Mouse (Mus musculus) Patski (cell line): ENCODE measurements around the gene Guca1b. TPM values are rescaled to one million over a fixed set of nuclear protein-coding genes. Genes with fewer than 3 reads are reported as not detected.

ENCODE experiments used
- ATAC-seq: fragments of 100-300 bp; one replicate; pipeline ENCODE4 v1.8.0; 2021
- CTCF ChIA-PET: fragments of 350-600 bp; sonication (Branson Sonifier 250); formaldehyde crosslinking; loops from one replicate; lab custom pipeline; 2022; ENCODE audit warnings: inconsistent platforms; lab: Charles Lee
- POLR2A ChIA-PET: fragments of 350-600 bp; sonication (Branson Sonifier 250); formaldehyde crosslinking; loops from one replicate; lab custom pipeline; 2022; ENCODE audit warnings: antibody characterized with exemption, inconsistent platforms; lab: Charles Lee
- DNase-seq: peaks from one replicate; pipeline ENCODE4 v3.0.0-alpha.2; 2011; ENCODE audit warnings: low read depth, low spot score
- H3K27me3 ChIP-seq: fragments of 371-371 bp; one replicate; pipeline ENCODE4 v1.5.1; 2021
- CTCF ChIP-seq: fragments of 100-300 bp; IDR thresholded peaks from one replicate; pipeline ENCODE4 v1.5.1; 2021
- in situ Hi-C: fragments of 300-500 bp; cut with MboI; formaldehyde crosslinking; loops from 3 replicates; pipeline ENCODE4 v1.11.1; 2018; ENCODE audit warnings: low pct_unique_long_range_greater_than_20kb, mixed read lengths
- polyA plus RNA-seq: library from polyadenylated mRNA; unstranded; gene quantifications from one replicate; pipeline ENCODE4 v1.2.3, GENCODE M21; 2021

Gene Guca1b
- polyA plus RNA-seq, result 0.37 TPM

- no peaks in the 10 kb centered on the region for H3K27me3 ChIP-seq
- in situ Hi-C loops, result no loop called here
- ChIA-PET CTCF (interaction anchor here (1.9 to 2.2 kb wide), 2 partner anchors 10 to 96 kb away, joined by 5 to 9 read pairs; no protein-coding TSS in a partner anchor), POLR2A (no interaction called here)
- DNase-seq, result no peak
- ATAC-seq, result no peak
- TF ChIP-seq CTCF, result no peak
Measured at GRCm38 (mm10) chr17:47385145-47385544, at the start of gene Guca1b. Gene Guca1b, plus strand, starts transcription at chr17:47385393.

GRCm38 (mm10) chr17:47343121-47343520 is 42.1 kb upstream of the Guca1b start:
- in situ Hi-C loops, result no loop called here
- ATAC-seq (no peak), DNase-seq (no peak)
- POLR2A ChIA-PET, result no interaction called here
- CTCF ChIA-PET, result interaction anchor here (0.9 kb wide), 1 partner anchor 13 kb away, joined by 3 read pairs; no protein-coding TSS in a partner anchor
- no peak for TF ChIP-seq CTCF
- no peaks in the 10 kb centered on the region for H3K27me3 ChIP-seq

GRCm38 (mm10) chr17:47349721-47350319 is 35.4 kb upstream of the Guca1b start:
- ATAC-seq, result no peak
- ChIA-PET POLR2A (no interaction called here), CTCF (no interaction called here)
- H3K27me3 ChIP-seq, result no peaks in the 10 kb centered on the region
- no peak for DNase-seq
- TF ChIP-seq CTCF, result no peak
- in situ Hi-C loops, result no loop called here

- in situ Hi-C loops, result no loop called here
- no peaks in the 10 kb centered on the region for H3K27me3 ChIP-seq
- no peak for ATAC-seq
- no peak for DNase-seq
- TF ChIP-seq CTCF, result peak; percentile 81
- ChIA-PET POLR2A (no interaction called here), CTCF (interaction anchor here (1.0 to 1.4 kb wide), 4 partner anchors 9 to 321 kb away, joined by 3 read pairs; no protein-coding TSS in a partner anchor)
Measured at GRCm38 (mm10) chr17:47359964-47360363, 25.2 kb upstream of the Guca1b start.

GRCm38 (mm10) chr17:47361343-47361742 is 23.9 kb upstream of the Guca1b start:
- TF ChIP-seq CTCF, result no peak
- ATAC-seq, result no peak
- no peaks in the 10 kb centered on the region for H3K27me3 ChIP-seq
- CTCF ChIA-PET, result no interaction called here
- DNase-seq, result no peak
- POLR2A ChIA-PET, result interaction anchor here (0.7 kb wide), 1 partner anchor 93 kb away, joined by 3 read pairs; no protein-coding TSS in a partner anchor
- in situ Hi-C loops, result no loop called here

- POLR2A ChIA-PET, result no interaction called here
- peak; percentile 63 for ATAC-seq
Measured at GRCm38 (mm10) chr17:47368401-47369086, 16.6 kb upstream of the Guca1b start, which contains the start of gene Mrps10. Gene Mrps10, plus strand, starts transcription at chr17:47368887.

GRCm38 (mm10) chr17:47369087-47369443 is 16.1 kb upstream of the Guca1b start:
- H3K27me3 ChIP-seq, result no peaks in the 10 kb centered on the region
- ChIA-PET POLR2A (no interaction called here), CTCF (interaction anchor here (1.2 kb wide), 1 partner anchor 103 kb away, joined by 3 read pairs; no protein-coding TSS in a partner anchor)
- ATAC-seq (no peak), DNase-seq (no peak)
- in situ Hi-C loops, result no loop called here
- no peak for TF ChIP-seq CTCF

More at GRCm38 (mm10) chr17:47368401-47369086, 16.6 kb upstream of the Guca1b start, which contains the start of gene Mrps10:
- in situ Hi-C loops, result no loop called here
- H3K27me3 ChIP-seq, result no peaks in the 10 kb centered on the region
- CTCF ChIA-PET, result interaction anchor here (0.6 to 1.2 kb wide), 2 partner anchors 11 to 104 kb away, joined by 3 read pairs; no protein-coding TSS in a partner anchor
- peak; percentile 50 for DNase-seq
- TF ChIP-seq CTCF, result no peak

GRCm38 (mm10) chr17:47371451-47371850 is 13.7 kb upstream of the Guca1b start:
- no peaks in the 10 kb centered on the region for H3K27me3 ChIP-seq
- peak; percentile 38 for ATAC-seq
- CTCF ChIA-PET, result interaction anchor here (0.5 to 1.6 kb wide), 7 partner anchors 8 to 111 kb away, joined by 3 to 7 read pairs (median 3); no protein-coding TSS in a partner anchor
- POLR2A ChIA-PET, result interaction anchor here (1.0 kb wide), 1 partner anchor 27 kb away, joined by 3 read pairs; no protein-coding TSS in a partner anchor
- DNase-seq, result no peak
- TF ChIP-seq CTCF, result peak; percentile 86
- in situ Hi-C loops, result loop anchor here (5.0 kb wide), 1 partner anchor 111 kb away; no protein-coding TSS in a partner anchor

GRCm38 (mm10) chr17:47373991-47374390 is 11.2 kb upstream of the Guca1b start:
- DNase-seq, result peak; percentile 44
- no peaks in the 10 kb centered on the region for H3K27me3 ChIP-seq
- ChIA-PET CTCF (no interaction called here), POLR2A (no interaction called here)
- ATAC-seq, result no peak
- in situ Hi-C loops, result loop anchor here (5.0 kb wide), 1 partner anchor 108 kb away; no protein-coding TSS in a partner anchor
- no peak for TF ChIP-seq CTCF

- in situ Hi-C loops, result loop anchor here (5.0 kb wide), 1 partner anchor 235 kb away; the partner anchor contains the start of genes Bysl, Gm20517 and Med20
- CTCF ChIA-PET, result no interaction called here
- H3K27me3 ChIP-seq, result no peaks in the 10 kb centered on the region
- no peak for TF ChIP-seq CTCF
- ATAC-seq (no peak), DNase-seq (no peak)
- POLR2A ChIA-PET, result no interaction called here
Measured at GRCm38 (mm10) chr17:47376779-47377280, 8.4 kb upstream of the Guca1b start.
